ENCODE assay signal across 11 mouse cellular contexts in genomic region chr3:97363418-97364098, GRCm38 (mm10). TPM values are rescaled to one million over a fixed set of nuclear protein-coding genes. Genes with fewer than 3 reads are reported as not detected.
A peak's percentile ranks its signal among the peaks of the same experiment; 100 is the strongest.
DNase-seq lines count a peak whose midpoint lies in the region; ATAC-seq and TF ChIP-seq lines count a peak whose summit lies in the region.
"Had no signal": no experiment of that assay in that cellular context is flagged by ENCODE, and none has a peak within 500 bp of the region (broad histone marks: within the 10 kb centered on the region; RNA-seq: fewer than 3 reads in every experiment).

No protein-coding gene starts in this region.

- TF ChIP-seq POLR2A in kidney, adult 2 months (IDR thresholded peaks at IDR 0.05; ENCODE audit: low read depth, low read length): no peak

- H3K27me3 ChIP-seq in intestine, embryonic 14.5 days (replicated peaks; ENCODE audit: control insufficient read depth, insufficient read depth, low read length): no peaks in the 10 kb centered on the region
- H3K27me3 ChIP-seq in intestine, postnatal 0 days (replicated peaks; ENCODE audit: control insufficient read depth, insufficient read depth, low read length): no peaks in the 10 kb centered on the region
- H3K27me3 ChIP-seq in kidney, adult 2 months (replicated peaks; ENCODE audit: control insufficient read depth, insufficient read depth, low read length): no peaks in the 10 kb centered on the region
- no peaks in the 10 kb centered on the region for H3K27me3 ChIP-seq in lung, postnatal 0 days (replicated peaks; ENCODE audit: insufficient read depth, low read length)
- H3K27me3 ChIP-seq: neural tube, embryonic 15.5 days had no signal

- H3K27ac ChIP-seq in intestine, embryonic 14.5 days (ENCODE audit: low read depth): no peak overlapping the region
- H3K27ac ChIP-seq in intestine, postnatal 0 days (ENCODE audit: low read depth, low read length): no peak overlapping the region
- H3K27ac ChIP-seq in kidney, adult 2 months (ENCODE audit: insufficient read depth, low read depth, low read length): no peak overlapping the region; the same call in 1 of the 2 replicates
- peak overlapping the region; percentile 59; the same call in 1 of the 2 replicates for H3K27ac ChIP-seq in lung, postnatal 0 days (ENCODE audit: low read length)
- H3K27ac ChIP-seq: neural tube, embryonic 15.5 days had no signal

- peak; percentile 53 for ATAC-seq in intestine, embryonic 14.5 days (replicated peaks; ENCODE audit: low FRiP score, low TSS enrichment, low read depth)
- no peak for ATAC-seq in intestine, postnatal 0 days
- peak; percentile 99 for ATAC-seq in lung, postnatal 0 days
- ATAC-seq: liver, postnatal 0 days had no signal

- H3K4me2 ChIP-seq in intestine, embryonic 14.5 days (ENCODE audit: low read length): no peak overlapping the region
- no peak overlapping the region for H3K4me2 ChIP-seq in intestine, postnatal 0 days (replicated peaks; ENCODE audit: low read depth)
- no peak overlapping the region for H3K4me2 ChIP-seq in lung, postnatal 0 days (replicated peaks; ENCODE audit: low read depth, low read length)
- H3K4me2 ChIP-seq: neural tube, embryonic 15.5 days had no signal

- 47% methylated on average over 3 of the region's 3 CpGs for WGBS in intestine, embryonic 14.5 days
- 62% methylated on average over 3 of the region's 3 CpGs for WGBS in intestine, postnatal 0 days
- 45% methylated on average over 3 of the region's 3 CpGs for WGBS in kidney, adult 2 months
- WGBS in lung, postnatal 0 days: 29% methylated on average over 3 of the region's 3 CpGs

- intact Hi-C loops in left cerebral cortex, postnatal 25 days (cut with DNase I): no loop called here

- peak; percentile 98 for TF ChIP-seq EP300 in lung, postnatal 0 days (IDR thresholded peaks at IDR 0.05)

- no peaks in the 10 kb centered on the region for H3K9me3 ChIP-seq in intestine, embryonic 14.5 days (ENCODE audit: control insufficient read depth, low read length)
- H3K9me3 ChIP-seq in intestine, postnatal 0 days (ENCODE audit: control insufficient read depth): no peaks in the 10 kb centered on the region
- no peaks in the 10 kb centered on the region for H3K9me3 ChIP-seq in lung, postnatal 0 days (ENCODE audit: low read length)
- H3K9me3 ChIP-seq: neural tube, embryonic 15.5 days had no signal

- H3K4me1 ChIP-seq in intestine, embryonic 14.5 days (replicated peaks; ENCODE audit: control insufficient read depth, insufficient read depth, low read length): no peaks in the 10 kb centered on the region; the same call in 1 of the 2 replicates
- H3K4me1 ChIP-seq in intestine, postnatal 0 days (replicated peaks; ENCODE audit: control insufficient read depth, insufficient read depth, low read length): no peaks in the 10 kb centered on the region
- H3K4me1 ChIP-seq in kidney, adult 2 months (ENCODE audit: control insufficient read depth, insufficient read depth, low read length): no peaks in the 10 kb centered on the region
- no peaks in the 10 kb centered on the region; the same call in 1 of the 2 replicates for H3K4me1 ChIP-seq in lung, postnatal 0 days (ENCODE audit: insufficient read depth, low read depth, low read length)
- H3K4me1 ChIP-seq: neural tube, embryonic 15.5 days had no signal

- no peak for DNase-seq in intestine, embryonic 14.5 days (ENCODE audit: low spot score)
- peak; percentile 44 to 50 for DNase-seq in cerebellum, postnatal 10 days
- peak; percentile 70 for DNase-seq in kidney, adult 2 months
- DNase-seq in lung, postnatal 0 days (ENCODE audit: low spot score): peak; percentile 96
- DNase-seq in right cerebral cortex, postnatal 4 days: no peak
- DNase-seq in T-cell, adult 2 months (ENCODE audit: low spot score): no peak
- no peak for DNase-seq in left cerebral cortex, postnatal 25 days (ENCODE audit: low spot score in 2 of 2)
- DNase-seq: liver, postnatal 0 days had no signal

- no peak for TF ChIP-seq CTCF in intestine, postnatal 0 days (IDR thresholded peaks at IDR 0.05; ENCODE audit: low read depth)
- no peak for TF ChIP-seq CTCF in kidney, adult 2 months (conservative IDR thresholded peaks at IDR 0.05; ENCODE audit: insufficient read depth, insufficient read length, low read depth, low read length)
- 0 out of 2 replicates have a peak, but pooled peaks have one; percentile 18 for TF ChIP-seq CTCF in lung, postnatal 0 days (IDR thresholded peaks at IDR 0.05)

- no peak overlapping the region for H3K4me3 ChIP-seq in intestine, embryonic 14.5 days (ENCODE audit: low read depth, low read length)
- H3K4me3 ChIP-seq in intestine, postnatal 0 days (ENCODE audit: low read depth, low read length): no peak overlapping the region
- H3K4me3 ChIP-seq in kidney, adult 2 months (ENCODE audit: insufficient read depth, low read depth, low read length): no peak overlapping the region
- no peak overlapping the region for H3K4me3 ChIP-seq in lung, postnatal 0 days (ENCODE audit: low read depth, low read length)
- H3K4me3 ChIP-seq: erythroblast, embryonic 14.5 days; neural tube, embryonic 15.5 days had no signal

- no peak overlapping the region for H3K9ac ChIP-seq in intestine, embryonic 14.5 days (ENCODE audit: low read length)
- H3K9ac ChIP-seq in intestine, postnatal 0 days (ENCODE audit: low read depth, low read length): no peak overlapping the region
- no peak overlapping the region for H3K9ac ChIP-seq in lung, postnatal 0 days (replicated peaks; ENCODE audit: low read depth)
- H3K9ac ChIP-seq: liver, postnatal 0 days; neural tube, embryonic 15.5 days had no signal

- H3K36me3 ChIP-seq in intestine, embryonic 14.5 days (ENCODE audit: control insufficient read depth, insufficient read depth, low read length): no peaks in the 10 kb centered on the region
- no peaks in the 10 kb centered on the region for H3K36me3 ChIP-seq in intestine, postnatal 0 days (ENCODE audit: control insufficient read depth, insufficient read depth)
- no peaks in the 10 kb centered on the region for H3K36me3 ChIP-seq in kidney, adult 2 months (ENCODE audit: control insufficient read depth, insufficient read depth, low read length)
- no peaks in the 10 kb centered on the region for H3K36me3 ChIP-seq in lung, postnatal 0 days (ENCODE audit: insufficient read depth, low read length)
- H3K36me3 ChIP-seq: neural tube, embryonic 15.5 days had no signal

RNA-seq across cellular contexts. Expression of gene Olfr1402, which starts 58.3 kb away (rescaled TPM):
- not detected in 2 replicates for polyA plus RNA-seq in intestine, embryonic 14.5 days (2014; fragmentation: Nextera tagmentation; extraction: Ambion mirVana)
- not detected in 2 replicates for polyA plus RNA-seq in intestine, postnatal 0 days (2015; fragmentation: Nextera tagmentation; extraction: Ambion mirVana)
- polyA plus RNA-seq in kidney, adult 2 months (2012; rRNA removed): not detected in 2 replicates
- polyA plus RNA-seq in lung, postnatal 0 days (2015; fragmentation: Nextera tagmentation; extraction: Ambion mirVana): 0.05 and 0.06 TPM in 2 replicates
- not detected for total RNA-seq in left cerebral cortex, postnatal 25 days (2021)
- polyA plus RNA-seq: erythroblast, embryonic 14.5 days; liver, postnatal 0 days; neural tube, embryonic 15.5 days had no signal

Comparison
In these comparisons a context has a peak if more than half of its experiments do, and no peak if none do; other contexts are left out.
1. DNase-seq: peak in cerebellum, postnatal 10 days (2 of 2), kidney, adult 2 months (single experiment) and lung, postnatal 0 days (single experiment); none in intestine, embryonic 14.5 days (single experiment), right cerebral cortex, postnatal 4 days (single experiment), T-cell, adult 2 months (single experiment) and left cerebral cortex, postnatal 25 days (0 of 2).